Mouse (Mus musculus) megakaryocyte, embryonic 14.5 days (primary cell): ENCODE results near the gene Smurf2.

ENCODE experiments used
- FLI1 ChIP-seq: IDR thresholded peaks from 2 replicates; pipeline ENCODE4 v1.6.1; 2012; ENCODE audit warnings: low read length, inconsistent platforms, mixed read lengths
- GATA1 ChIP-seq: IDR thresholded peaks from 3 replicates; pipeline ENCODE4 v1.6.1; 2012; ENCODE audit warnings: mixed read lengths, low read length, inconsistent platforms, borderline replicate concordance

DNA sequence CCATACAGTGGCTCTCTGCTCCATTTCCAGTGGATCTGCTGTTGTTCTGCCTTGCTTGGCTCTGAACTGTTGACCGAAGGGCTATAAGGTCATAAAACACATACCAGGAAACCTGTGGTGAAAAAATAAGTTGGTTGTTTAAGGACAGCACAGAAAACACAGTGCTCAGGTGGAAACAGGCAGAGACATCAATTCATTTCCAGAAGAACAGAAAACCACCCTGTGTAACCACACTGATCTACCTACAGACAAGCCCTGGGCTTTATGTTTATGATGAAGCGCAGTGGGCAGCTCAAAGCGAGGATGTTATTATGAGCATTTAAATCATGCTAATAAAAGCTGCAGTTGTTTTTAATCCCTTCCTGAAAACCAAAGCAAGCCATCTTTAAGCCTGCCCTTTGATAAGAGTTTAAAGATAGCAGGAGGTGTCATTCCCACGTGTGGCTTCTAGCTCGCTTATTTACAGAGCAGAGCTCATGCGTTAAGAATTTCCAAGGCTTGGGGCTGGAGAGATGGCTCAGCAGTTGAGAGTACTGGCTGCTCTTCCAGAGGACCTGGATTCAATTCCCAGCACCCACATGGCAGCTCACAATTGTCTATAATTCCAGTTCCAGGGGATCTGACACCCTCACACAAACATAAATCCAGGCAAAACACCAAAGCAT, 38.0 kb upstream of the Smurf2 start:
- TF ChIP-seq FLI1 (no peak), GATA1 (no peak)
